In the genomic region with DNA sequence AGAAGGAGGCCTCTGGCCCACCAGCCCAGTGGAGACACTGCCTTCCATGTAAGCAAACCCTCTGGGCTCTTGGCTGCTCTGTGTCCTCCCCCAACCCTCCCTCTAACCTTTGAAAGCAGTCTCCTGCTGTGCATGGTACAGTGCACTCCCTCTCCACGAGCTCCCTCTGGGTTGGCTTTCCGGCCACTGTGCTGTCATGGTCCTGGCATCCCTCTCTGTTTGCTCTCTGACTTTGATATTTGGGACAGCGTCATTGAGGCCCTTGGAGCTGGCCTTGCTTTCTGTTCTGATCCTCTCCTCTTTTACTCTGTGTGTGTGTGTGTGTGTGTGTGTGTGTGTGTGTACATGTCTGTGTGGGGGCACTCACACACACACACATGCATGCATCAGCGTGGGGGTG, we compare ENCODE assay signal across 14 mouse cellular contexts. TPM values are rescaled to one million over a fixed set of nuclear protein-coding genes. Genes with fewer than 3 reads are reported as not detected.
DNase-seq lines count a peak whose midpoint lies in the region; ATAC-seq and TF ChIP-seq lines count a peak whose summit lies in the region.
"Had no signal": no experiment of that assay in that cellular context is flagged by ENCODE, and none has a peak within 500 bp of the region (broad histone marks: within the 10 kb centered on the region; RNA-seq: fewer than 3 reads in every experiment).

No protein-coding gene starts in this region.

- no peaks in the 10 kb centered on the region for H3K9me3 ChIP-seq in midbrain, embryonic 13.5 days
- H3K9me3 ChIP-seq in midbrain, embryonic 16.5 days (replicated peaks; ENCODE audit: control insufficient read depth, low read length, poor library complexity, severe bottlenecking) = no peaks in the 10 kb centered on the region
- H3K9me3 ChIP-seq in liver, embryonic 16.5 days (replicated peaks; ENCODE audit: control insufficient read depth, low read length) = no peaks in the 10 kb centered on the region
- H3K9me3 ChIP-seq: limb, embryonic 13.5 days had no signal

- DNase-seq in adrenal gland, adult 8-10 months = peak; percentile 42
- DNase-seq in adrenal gland, postnatal 25 days = no peak
- DNase-seq in kidney, adult 2 months = peak; percentile 39
- no peak for DNase-seq in kidney, postnatal 10 days
- no peak for DNase-seq in urinary bladder, postnatal 25 days (ENCODE audit: low spot score)
- DNase-seq: cerebellum, postnatal 14 days; heart, adult 18-20 months had no signal

- H3K27ac ChIP-seq in kidney, adult 2 months (ENCODE audit: insufficient read depth, low read depth, low read length) = peak overlapping the region; percentile 24
- no peak overlapping the region for H3K27ac ChIP-seq in midbrain, embryonic 13.5 days
- H3K27ac ChIP-seq in midbrain, embryonic 16.5 days (ENCODE audit: low read length) = no peak overlapping the region
- peak overlapping the region; percentile 88 for H3K27ac ChIP-seq in liver, embryonic 16.5 days (ENCODE audit: low read length)
- H3K27ac ChIP-seq: limb, embryonic 13.5 days had no signal

- peaks cover 3% of the 10 kb centered on the region; the same call in 1 of the 2 replicates for H3K36me3 ChIP-seq in kidney, adult 2 months (ENCODE audit: control insufficient read depth, insufficient read depth, low read length)
- H3K36me3 ChIP-seq in midbrain, embryonic 13.5 days = peaks cover 49% of the 10 kb centered on the region
- H3K36me3 ChIP-seq in midbrain, embryonic 16.5 days (ENCODE audit: control insufficient read depth, insufficient read depth, low read length) = peaks cover 22% of the 10 kb centered on the region; the same call in 1 of the 2 replicates
- H3K36me3 ChIP-seq in liver, embryonic 16.5 days (ENCODE audit: control insufficient read depth, insufficient read depth) = peaks cover 2% of the 10 kb centered on the region

- H3K27me3 ChIP-seq in kidney, adult 2 months (replicated peaks; ENCODE audit: control insufficient read depth, insufficient read depth, low read length) = no peaks in the 10 kb centered on the region
- no peaks in the 10 kb centered on the region for H3K27me3 ChIP-seq in midbrain, embryonic 13.5 days
- H3K27me3 ChIP-seq in midbrain, embryonic 16.5 days (ENCODE audit: control insufficient read depth, insufficient read depth, low read depth, low read length) = no peaks in the 10 kb centered on the region
- no peaks in the 10 kb centered on the region for H3K27me3 ChIP-seq in liver, embryonic 16.5 days (ENCODE audit: control insufficient read depth, insufficient read depth, low read depth, low read length)
- H3K27me3 ChIP-seq: CH12.LX; limb, embryonic 13.5 days had no signal

- peaks cover 22% of the 10 kb centered on the region for H3K4me1 ChIP-seq in kidney, adult 2 months (ENCODE audit: control insufficient read depth, insufficient read depth, low read length)
- no peaks in the 10 kb centered on the region for H3K4me1 ChIP-seq in midbrain, embryonic 13.5 days (replicated peaks)
- no peaks in the 10 kb centered on the region for H3K4me1 ChIP-seq in midbrain, embryonic 16.5 days (ENCODE audit: control insufficient read depth, insufficient read depth, low read length)
- H3K4me1 ChIP-seq in liver, embryonic 16.5 days (ENCODE audit: control insufficient read depth, low read depth, low read length) = no peaks in the 10 kb centered on the region; the same call in 1 of the 2 replicates
- H3K4me1 ChIP-seq: limb, embryonic 13.5 days had no signal

- H3K9ac ChIP-seq in midbrain, embryonic 13.5 days (replicated peaks) = no peak overlapping the region
- no peak overlapping the region for H3K9ac ChIP-seq in midbrain, embryonic 16.5 days (ENCODE audit: low read depth, low read length)
- H3K9ac ChIP-seq in liver, embryonic 16.5 days (ENCODE audit: low read depth, low read length) = no peak overlapping the region
- H3K9ac ChIP-seq: limb, embryonic 13.5 days had no signal

- no peak for TF ChIP-seq CTCF in kidney, adult 2 months (conservative IDR thresholded peaks at IDR 0.05; ENCODE audit: insufficient read depth, insufficient read length, low read depth, low read length)

- no peak for TF ChIP-seq POLR2A in kidney, adult 2 months (IDR thresholded peaks at IDR 0.05; ENCODE audit: low read depth, low read length)

- 0 out of 2 replicates have a peak, but pooled peaks have one; percentile 17 for ATAC-seq in midbrain, embryonic 13.5 days
- no peak for ATAC-seq in midbrain, embryonic 16.5 days
- ATAC-seq in liver, embryonic 16.5 days (ENCODE audit: low read depth) = peak; percentile 80
- ATAC-seq: activated CD4-positive, CD25-positive, alpha-beta regulatory T cell, adult 4 months; forebrain, embryonic 14.5 days had no signal

- H3K4me2 ChIP-seq in midbrain, embryonic 13.5 days (replicated peaks) = no peak overlapping the region
- H3K4me2 ChIP-seq in midbrain, embryonic 16.5 days (ENCODE audit: low read length) = no peak overlapping the region
- no peak overlapping the region for H3K4me2 ChIP-seq in liver, embryonic 16.5 days (ENCODE audit: low read depth, low read length)
- H3K4me2 ChIP-seq: limb, embryonic 13.5 days had no signal

- WGBS in kidney, adult 2 months = 44% methylated on average over 4 of the region's 4 CpGs
- WGBS in midbrain, embryonic 13.5 days = 60% methylated on average over 4 of the region's 4 CpGs
- 59% methylated on average over 4 of the region's 4 CpGs for WGBS in midbrain, embryonic 16.5 days
- WGBS in liver, embryonic 16.5 days (ENCODE audit: insufficient replicate concordance) = 54% methylated on average over 4 of the region's 4 CpGs

- H3K4me3 ChIP-seq in kidney, adult 2 months (ENCODE audit: insufficient read depth, low read depth, low read length) = no peak overlapping the region
- no peak overlapping the region for H3K4me3 ChIP-seq in midbrain, embryonic 13.5 days (replicated peaks)
- H3K4me3 ChIP-seq in midbrain, embryonic 16.5 days (ENCODE audit: low read depth, low read length) = no peak overlapping the region
- no peak overlapping the region for H3K4me3 ChIP-seq in liver, embryonic 16.5 days (ENCODE audit: low read depth, low read length)
- H3K4me3 ChIP-seq: limb, embryonic 13.5 days had no signal

RNA-seq across cellular contexts. Expression of gene Bphl, which starts 17.0 kb away (rescaled TPM):
- 100 to 1,000 TPM in 2 of 4 experiments, 10 to 100 TPM in 2; 91.3 to 124 (median 102) TPM for total RNA-seq in adrenal gland, adult 8-10 months (2022)
- 89.9 and 96.6 TPM in 2 replicates for total RNA-seq in adrenal gland, postnatal 25 days (2021)
- polyA plus RNA-seq in kidney, adult 2 months (2012; rRNA removed) = 392 and 418 TPM in 2 replicates
- 31.6 and 36.8 TPM in 2 replicates for polyA plus RNA-seq in midbrain, embryonic 13.5 days (2015; fragmentation: Nextera tagmentation; extraction: Ambion mirVana)
- polyA plus RNA-seq in midbrain, embryonic 16.5 days (2015; fragmentation: Nextera tagmentation; extraction: Ambion mirVana) = 39.2 and 45.1 TPM in 2 replicates
- polyA plus RNA-seq in liver, embryonic 16.5 days (2015; fragmentation: Nextera tagmentation; extraction: Ambion mirVana) = 57.9 and 62.6 TPM in 2 replicates

RNA-seq across cellular contexts. Expression of gene Tubb2a, which starts 23.4 kb away (rescaled TPM):
- total RNA-seq in adrenal gland, adult 8-10 months (2022) = 10 to 100 TPM; 21.4 to 34.1 (median 28.2) TPM
- total RNA-seq in adrenal gland, postnatal 25 days (2021) = 17.8 and 23.2 TPM in 2 replicates
- 152 and 164 TPM in 2 replicates for polyA plus RNA-seq in kidney, adult 2 months (2012; rRNA removed)
- polyA plus RNA-seq in midbrain, embryonic 13.5 days (2015; fragmentation: Nextera tagmentation; extraction: Ambion mirVana) = 1,655 and 1,711 TPM in 2 replicates
- polyA plus RNA-seq in midbrain, embryonic 16.5 days (2015; fragmentation: Nextera tagmentation; extraction: Ambion mirVana) = 3,297 and 3,828 TPM in 2 replicates
- polyA plus RNA-seq in liver, embryonic 16.5 days (2015; fragmentation: Nextera tagmentation; extraction: Ambion mirVana) = 66.2 and 68.2 TPM in 2 replicates

RNA-seq across cellular contexts. Expression of gene Serpinb6a, which starts 51.8 kb away (rescaled TPM):
- 100 to 1,000 TPM; 448 to 750 (median 575) TPM for total RNA-seq in adrenal gland, adult 8-10 months (2022)
- total RNA-seq in adrenal gland, postnatal 25 days (2021) = 497 and 541 TPM in 2 replicates
- polyA plus RNA-seq in kidney, adult 2 months (2012; rRNA removed) = 26.6 and 31.1 TPM in 2 replicates
- 29.5 and 31.1 TPM in 2 replicates for polyA plus RNA-seq in midbrain, embryonic 13.5 days (2015; fragmentation: Nextera tagmentation; extraction: Ambion mirVana)
- 32.4 and 33.7 TPM in 2 replicates for polyA plus RNA-seq in midbrain, embryonic 16.5 days (2015; fragmentation: Nextera tagmentation; extraction: Ambion mirVana)
- 15.9 and 17.2 TPM in 2 replicates for polyA plus RNA-seq in liver, embryonic 16.5 days (2015; fragmentation: Nextera tagmentation; extraction: Ambion mirVana)

RNA-seq across cellular contexts. Expression of gene Ripk1, which starts 52.2 kb away (rescaled TPM):
- 10 to 100 TPM; 28.2 to 33.1 (median 31.6) TPM for total RNA-seq in adrenal gland, adult 8-10 months (2022)
- 35.0 and 35.3 TPM in 2 replicates for total RNA-seq in adrenal gland, postnatal 25 days (2021)
- 7.4 and 7.6 TPM in 2 replicates for polyA plus RNA-seq in kidney, adult 2 months (2012; rRNA removed)
- polyA plus RNA-seq in midbrain, embryonic 13.5 days (2015; fragmentation: Nextera tagmentation; extraction: Ambion mirVana) = 5.3 and 6.4 TPM in 2 replicates
- 4.9 and 6.4 TPM in 2 replicates for polyA plus RNA-seq in midbrain, embryonic 16.5 days (2015; fragmentation: Nextera tagmentation; extraction: Ambion mirVana)
- 10.3 and 10.5 TPM in 2 replicates for polyA plus RNA-seq in liver, embryonic 16.5 days (2015; fragmentation: Nextera tagmentation; extraction: Ambion mirVana)

Comparison
In these comparisons a context has a peak if more than half of its experiments do, and no peak if none do; other contexts are left out.
1. DNase-seq: peak in adrenal gland, adult 8-10 months (single experiment) and kidney, adult 2 months (single experiment); none in adrenal gland, postnatal 25 days (single experiment), kidney, postnatal 10 days (single experiment) and urinary bladder, postnatal 25 days (single experiment).
2. H3K27ac ChIP-seq: peak in kidney, adult 2 months (single experiment) and liver, embryonic 16.5 days (single experiment); none in midbrain, embryonic 13.5 days (single experiment) and midbrain, embryonic 16.5 days (single experiment).
3. RNA of gene Tubb2a, which starts 23.4 kb away (polyA plus RNA-seq): 3,297 to 3,828 TPM in midbrain, embryonic 16.5 days and 1,655 to 1,711 TPM in midbrain, embryonic 13.5 days; 152 to 164 TPM in kidney, adult 2 months and 66.2 to 68.2 TPM in liver, embryonic 16.5 days; every median in the first group is over 10 times any median in the second.